Mouse (Mus musculus): ENCODE measurements around the gene Rprd1b. TPM values are rescaled to one million over a fixed set of nuclear protein-coding genes. Genes with fewer than 3 reads are reported as not detected.

Gene Rprd1b
- polyA plus RNA-seq, 1 experiment: 17.0 TPM

GRCm38 (mm10) chr2:157998817-157999216 lies 29.5 kb upstream of the Rprd1b start:
- no peaks in the 10 kb centered on the region for H3K4me1 ChIP-seq (ENCODE audit: control insufficient read depth, insufficient read depth, low read length)
- 69% methylated on average over 3 of the region's 3 CpGs for WGBS
- no peak for DNase-seq
- TF ChIP-seq CTCF (IDR thresholded peaks at IDR 0.05; ENCODE audit: insufficient read depth, low read length) (no peak), POLR2A (IDR thresholded peaks at IDR 0.05; ENCODE audit: borderline replicate concordance, extremely low read depth, low read depth, low read length) (no peak)
- no peak overlapping the region for H3K4me3 ChIP-seq (replicated peaks; ENCODE audit: extremely low read depth, low read depth, low read length)

- Histone ChIP-seq H3K4me3 (replicated peaks; ENCODE audit: extremely low read depth, low read depth, low read length) (peak overlapping the region; percentile 21), H3K4me1 (ENCODE audit: control insufficient read depth, insufficient read depth, low read length) (peaks cover 20% of the 10 kb centered on the region)
- WGBS: 41% methylated on average over 6 of the region's 6 CpGs
- no peak for DNase-seq
- TF ChIP-seq POLR2A (IDR thresholded peaks at IDR 0.05; ENCODE audit: borderline replicate concordance, extremely low read depth, low read depth, low read length) (no peak), CTCF (IDR thresholded peaks at IDR 0.05; ENCODE audit: insufficient read depth, low read length) (no peak)
Observed at GRCm38 (mm10) chr2:158004620-158005019, 23.7 kb upstream of the Rprd1b start.

- TF ChIP-seq POLR2A (IDR thresholded peaks at IDR 0.05; ENCODE audit: borderline replicate concordance, extremely low read depth, low read depth, low read length) (no peak), CTCF (IDR thresholded peaks at IDR 0.05; ENCODE audit: insufficient read depth, low read length) (no peak)
- no peak overlapping the region for H3K4me3 ChIP-seq (replicated peaks; ENCODE audit: extremely low read depth, low read depth, low read length)
- peaks cover 20% of the 10 kb centered on the region for H3K4me1 ChIP-seq (ENCODE audit: control insufficient read depth, insufficient read depth, low read length)
- DNase-seq: no peak
- whole genome bisulfite sequencing: 96% methylated on average over 4 of the region's 4 CpGs
Observed at GRCm38 (mm10) chr2:158005641-158006040, 22.7 kb upstream of the Rprd1b start.

GRCm38 (mm10) chr2:158009373-158009772 lies 18.9 kb upstream of the Rprd1b start:
- Histone ChIP-seq H3K4me3 (replicated peaks; ENCODE audit: extremely low read depth, low read depth, low read length) (no peak overlapping the region), H3K4me1 (ENCODE audit: control insufficient read depth, insufficient read depth, low read length) (peaks cover 15% of the 10 kb centered on the region)
- TF ChIP-seq POLR2A (IDR thresholded peaks at IDR 0.05; ENCODE audit: borderline replicate concordance, extremely low read depth, low read depth, low read length) (no peak), CTCF (IDR thresholded peaks at IDR 0.05; ENCODE audit: insufficient read depth, low read length) (no peak)
- DNase-seq: no peak
- WGBS: 65% methylated on average over 7 of the region's 7 CpGs

GRCm38 (mm10) chr2:158012608-158013007 lies 15.7 kb upstream of the Rprd1b start:
- TF ChIP-seq CTCF (IDR thresholded peaks at IDR 0.05; ENCODE audit: insufficient read depth, low read length): no peak
- TF ChIP-seq POLR2A (IDR thresholded peaks at IDR 0.05; ENCODE audit: borderline replicate concordance, extremely low read depth, low read depth, low read length): no peak
- Histone ChIP-seq H3K4me1 (ENCODE audit: control insufficient read depth, insufficient read depth, low read length) (0 out of 2 replicates have a peak, but pooled peaks cover 3% of the 10 kb centered on the region), H3K4me3 (replicated peaks; ENCODE audit: extremely low read depth, low read depth, low read length) (no peak overlapping the region)
- 83% methylated on average over 3 of the region's 3 CpGs for WGBS
- no peak for DNase-seq

GRCm38 (mm10) chr2:158017330-158017729 lies 11.0 kb upstream of the Rprd1b start:
- no peak for DNase-seq
- Histone ChIP-seq H3K4me1 (ENCODE audit: control insufficient read depth, insufficient read depth, low read length) (no peaks in the 10 kb centered on the region), H3K4me3 (replicated peaks; ENCODE audit: extremely low read depth, low read depth, low read length) (no peak overlapping the region)
- WGBS: 78% methylated on average over 4 of the region's 4 CpGs
- TF ChIP-seq POLR2A (IDR thresholded peaks at IDR 0.05; ENCODE audit: borderline replicate concordance, extremely low read depth, low read depth, low read length): no peak
- no peak for TF ChIP-seq CTCF (IDR thresholded peaks at IDR 0.05; ENCODE audit: insufficient read depth, low read length)

GRCm38 (mm10) chr2:158027855-158028353 lies 393 bp upstream of the Rprd1b start:
- TF ChIP-seq POLR2A (IDR thresholded peaks at IDR 0.05; ENCODE audit: borderline replicate concordance, extremely low read depth, low read depth, low read length) (no peak), CTCF (IDR thresholded peaks at IDR 0.05; ENCODE audit: insufficient read depth, low read length) (no peak)
- no peak for DNase-seq
- under 1% methylated on average over 16 of the region's 16 CpGs for WGBS
- peak overlapping the region; percentile 98 for H3K4me3 ChIP-seq (replicated peaks; ENCODE audit: extremely low read depth, low read depth, low read length)
- H3K4me1 ChIP-seq (ENCODE audit: control insufficient read depth, insufficient read depth, low read length): peaks cover 5% of the 10 kb centered on the region

- no peak for TF ChIP-seq CTCF (IDR thresholded peaks at IDR 0.05; ENCODE audit: insufficient read depth, low read length)
- TF ChIP-seq POLR2A (IDR thresholded peaks at IDR 0.05; ENCODE audit: borderline replicate concordance, extremely low read depth, low read depth, low read length): no peak
- WGBS: 54% methylated on average over 7 of the region's 7 CpGs
- peak overlapping the region; percentile 6 for H3K4me3 ChIP-seq (replicated peaks; ENCODE audit: extremely low read depth, low read depth, low read length)
- peaks cover 5% of the 10 kb centered on the region for H3K4me1 ChIP-seq (ENCODE audit: control insufficient read depth, insufficient read depth, low read length)
- DNase-seq: no peak
Observed at GRCm38 (mm10) chr2:158030007-158030406, 1.7 kb downstream of the Rprd1b start.

- no peaks in the 10 kb centered on the region for H3K4me1 ChIP-seq (ENCODE audit: control insufficient read depth, insufficient read depth, low read length)
- H3K4me3 ChIP-seq (replicated peaks; ENCODE audit: extremely low read depth, low read depth, low read length): no peak overlapping the region
- 78% methylated on average over 2 of the region's 2 CpGs for WGBS
- no peak for DNase-seq
- TF ChIP-seq CTCF (IDR thresholded peaks at IDR 0.05; ENCODE audit: insufficient read depth, low read length) (no peak), POLR2A (IDR thresholded peaks at IDR 0.05; ENCODE audit: borderline replicate concordance, extremely low read depth, low read depth, low read length) (no peak)
Observed at GRCm38 (mm10) chr2:158035813-158036212, 7.5 kb downstream of the Rprd1b start.

- no peak for DNase-seq
- no peak overlapping the region for H3K4me3 ChIP-seq (replicated peaks; ENCODE audit: extremely low read depth, low read depth, low read length)
- 82% methylated on average over 6 of the region's 6 CpGs for WGBS
- no peaks in the 10 kb centered on the region for H3K4me1 ChIP-seq (ENCODE audit: control insufficient read depth, insufficient read depth, low read length)
- TF ChIP-seq CTCF (IDR thresholded peaks at IDR 0.05; ENCODE audit: insufficient read depth, low read length) (no peak), POLR2A (IDR thresholded peaks at IDR 0.05; ENCODE audit: borderline replicate concordance, extremely low read depth, low read depth, low read length) (no peak)
Observed at GRCm38 (mm10) chr2:158036408-158036807, 8.1 kb downstream of the Rprd1b start.

Measured in lung, adult 2 months (tissue).